Mouse (Mus musculus) cerebellum, adult (tissue): ENCODE measurements around the gene Gm49388.
"Not testable (repeated sequence)": the region's sequence is repeated elsewhere in the genome, so short reads cannot be mapped to it uniquely, and the experiment has no call there.

Source experiments
- ATAC-seq: cut with Nextera tagmentation; 2 replicates; pipeline ENCODE4 v1.9.2; 2017; ENCODE audit warnings: mild to moderate bottlenecking, moderate library complexity, mixed read lengths; ENCODE audit not compliant: insufficient number of reproducible peaks, low FRiP score, low TSS enrichment

Gene Gm49388

DNA sequence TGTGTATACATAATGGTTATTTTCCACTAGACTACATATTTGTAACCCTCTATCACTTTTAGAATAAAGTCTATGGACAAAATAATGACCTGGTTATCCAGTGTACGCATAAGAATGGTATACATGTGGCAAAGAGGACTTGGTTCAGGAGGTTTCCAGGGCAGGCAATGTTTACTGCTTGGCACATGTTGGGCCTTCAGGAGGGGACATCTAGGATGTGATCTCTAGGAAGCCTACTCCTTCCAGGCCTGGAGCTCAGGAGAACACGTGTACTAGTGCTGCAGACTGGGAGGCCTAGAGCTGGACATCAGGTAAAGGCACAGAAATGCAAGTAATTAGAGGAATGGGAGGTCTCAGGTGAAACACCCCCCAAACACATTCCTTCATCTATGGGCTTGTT is 50.1 kb downstream of the Gm49388 start:
- ATAC-seq, result no peak

GRCm38 (mm10) chr7:127837473-127837872 is 52.1 kb downstream of the Gm49388 start:
- ATAC-seq, result no peak

DNA sequence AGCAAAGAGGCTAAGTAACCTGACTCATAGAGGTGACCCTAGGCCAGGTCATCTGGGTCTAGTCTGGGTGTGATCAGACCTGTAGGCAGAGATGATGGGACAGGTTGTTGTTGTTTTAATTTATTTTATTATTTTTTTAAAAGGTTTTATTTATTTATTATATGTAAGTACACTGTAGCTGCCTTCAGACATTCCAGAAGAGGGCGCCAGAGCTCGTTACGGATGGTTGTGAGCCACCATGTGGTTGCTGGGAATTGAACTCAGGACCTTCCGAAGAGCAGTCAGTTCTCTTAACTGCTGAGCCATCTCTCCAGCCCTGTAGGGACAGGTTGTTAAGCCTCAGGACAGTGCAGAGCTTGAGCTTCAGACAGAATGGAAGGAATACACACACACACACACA is 52.5 kb downstream of the Gm49388 start:
- not testable (repeated sequence) for ATAC-seq

DNA sequence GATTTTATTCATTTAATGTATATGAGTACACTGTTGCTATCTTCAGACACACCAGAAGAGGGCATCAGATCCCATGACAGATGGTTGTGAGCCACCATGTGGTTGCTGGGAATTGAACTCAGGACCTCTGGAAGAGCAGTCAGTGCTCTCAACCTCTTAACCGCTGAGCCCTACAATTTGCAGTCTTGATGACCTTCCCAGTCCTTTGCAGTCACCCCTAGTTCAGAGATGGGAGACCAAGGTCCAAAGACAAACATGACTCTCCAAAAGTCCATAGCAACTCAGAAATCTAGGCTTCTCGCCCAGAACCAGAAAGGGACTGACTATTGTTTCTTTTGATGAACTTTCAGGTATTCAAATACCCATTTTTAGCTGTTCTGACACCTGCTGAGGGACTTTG is 54.6 kb downstream of the Gm49388 start:
- ATAC-seq, result not testable (repeated sequence)

DNA sequence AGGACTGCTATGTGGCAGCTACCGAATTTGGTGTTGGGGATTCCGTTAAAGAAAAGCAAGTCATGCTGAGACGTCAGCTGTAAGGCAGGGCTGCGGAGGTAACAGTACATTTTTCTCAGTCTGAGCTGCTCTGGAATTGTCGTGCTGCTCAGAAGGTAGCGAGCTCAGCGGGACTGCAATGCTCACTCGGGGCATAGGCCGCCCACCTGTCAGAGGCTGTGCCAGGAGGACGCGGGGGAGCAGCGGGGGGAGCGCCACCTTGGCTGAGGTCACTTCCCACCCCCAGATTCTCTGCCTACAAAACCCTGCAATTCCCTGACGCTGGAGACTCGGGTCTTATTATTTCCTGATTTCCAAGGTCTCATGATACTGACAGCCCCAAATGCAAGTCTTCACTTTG is 55.5 kb downstream of the Gm49388 start:
- peak; percentile 17; the same call in 1 of the 2 replicates for ATAC-seq

DNA sequence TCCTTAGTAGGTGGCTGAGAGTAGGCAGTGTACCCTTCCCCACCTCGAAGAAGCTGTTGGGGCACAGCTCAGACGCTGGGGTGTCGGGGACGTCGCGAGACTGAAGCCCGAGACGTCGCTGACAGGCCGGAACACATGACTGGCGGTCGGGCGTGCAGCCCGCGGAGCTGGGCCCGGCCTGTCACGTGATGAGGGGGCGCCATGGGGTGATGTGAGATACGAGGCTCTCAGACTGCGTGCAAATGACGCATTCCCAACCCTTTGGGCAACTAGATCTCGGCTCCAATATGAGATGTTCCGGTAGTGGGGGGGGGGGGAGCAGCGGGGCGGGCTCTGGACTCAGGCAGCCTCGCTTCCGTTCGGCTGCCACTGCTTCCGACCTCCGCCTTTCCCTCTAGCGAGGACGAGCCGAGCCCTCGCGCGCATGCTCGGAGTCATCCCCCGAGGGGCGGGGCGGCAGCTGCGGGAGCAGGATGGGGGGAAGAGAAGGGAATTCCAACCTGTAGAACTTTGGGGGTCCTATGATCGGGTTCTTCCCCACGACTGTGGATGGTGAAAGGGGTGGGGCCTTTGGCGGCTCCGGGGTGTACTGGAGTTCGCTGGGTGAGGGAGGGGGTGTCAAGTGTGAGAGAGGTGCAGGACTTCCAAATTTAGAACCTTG is 56.1 kb downstream of the Gm49388 start:
- ATAC-seq, result peak; percentile 82

- peak; percentile 60; the same call in 1 of the 2 replicates for ATAC-seq
Observed at GRCm38 (mm10) chr7:127842001-127842718, 56.8 kb downstream of the Gm49388 start.

DNA sequence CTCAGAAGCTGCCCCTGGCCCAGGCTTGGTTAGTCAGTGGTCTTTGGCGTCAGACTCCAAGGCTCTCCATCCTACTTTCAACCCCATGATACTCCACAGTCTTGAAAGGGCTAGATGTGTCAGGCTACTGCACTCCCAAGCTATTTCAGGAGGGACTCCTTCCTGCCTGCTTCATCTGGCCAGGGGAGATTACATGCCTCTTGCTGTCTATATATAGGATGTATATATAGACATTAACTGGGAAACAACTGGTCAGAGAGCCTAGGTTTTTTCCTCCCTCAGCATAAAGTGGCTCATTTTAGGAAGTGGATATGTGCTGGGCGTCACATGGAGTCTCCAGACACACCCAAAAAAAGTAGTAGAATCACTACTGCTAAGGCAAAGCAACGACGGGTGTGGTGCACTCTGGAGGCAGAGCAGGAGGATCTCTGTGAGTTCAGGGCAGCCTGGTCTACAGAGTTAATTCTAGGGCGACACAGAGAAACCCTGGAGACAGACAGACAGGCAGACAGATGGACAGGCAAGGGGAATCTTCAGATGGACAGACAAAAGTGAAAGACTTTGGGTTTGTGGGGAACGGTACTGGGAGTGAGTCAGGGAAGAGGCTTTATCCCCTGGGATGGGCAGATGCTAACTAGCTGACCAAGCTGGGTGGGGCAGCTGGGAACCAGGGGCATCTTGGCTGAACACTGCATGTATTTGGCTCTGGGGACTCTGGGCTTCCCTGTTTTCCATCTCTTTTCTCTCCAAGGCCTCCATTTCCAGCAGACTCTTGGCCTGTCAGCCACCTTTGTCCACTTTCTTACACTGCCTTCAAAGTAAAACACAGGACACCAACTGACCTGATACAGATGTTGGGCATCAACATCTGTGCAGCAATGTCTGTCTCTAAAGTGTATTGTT is 64.8 kb downstream of the Gm49388 start:
- no peak for ATAC-seq

DNA sequence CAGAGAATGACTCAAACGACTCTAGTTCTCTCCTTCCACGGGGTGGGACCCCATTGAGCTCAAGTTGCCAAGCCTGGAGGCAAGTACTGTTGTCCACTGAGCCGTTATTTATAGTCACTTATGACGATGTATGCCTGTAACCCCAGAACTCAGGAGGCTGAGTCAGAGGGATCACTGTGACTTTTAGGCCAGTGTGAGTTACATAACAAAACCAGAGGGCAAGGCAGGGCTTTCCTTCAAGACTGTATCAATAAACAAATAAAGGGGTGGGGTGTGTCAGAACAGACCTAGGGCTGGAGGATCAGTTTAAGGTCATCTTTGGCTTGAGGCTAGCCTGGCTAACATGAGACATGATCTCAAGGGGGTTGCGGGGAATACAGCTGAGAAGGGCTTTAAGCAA is 65.5 kb downstream of the Gm49388 start:
- ATAC-seq, result no peak
